Mouse (Mus musculus): Measurements from ENCODE around the gene Cul9.
"Not testable (repeated sequence)": the region's sequence is repeated elsewhere in the genome, so short reads cannot be mapped to it uniquely, and the experiment has no call there.

Cul9 gene

DNA sequence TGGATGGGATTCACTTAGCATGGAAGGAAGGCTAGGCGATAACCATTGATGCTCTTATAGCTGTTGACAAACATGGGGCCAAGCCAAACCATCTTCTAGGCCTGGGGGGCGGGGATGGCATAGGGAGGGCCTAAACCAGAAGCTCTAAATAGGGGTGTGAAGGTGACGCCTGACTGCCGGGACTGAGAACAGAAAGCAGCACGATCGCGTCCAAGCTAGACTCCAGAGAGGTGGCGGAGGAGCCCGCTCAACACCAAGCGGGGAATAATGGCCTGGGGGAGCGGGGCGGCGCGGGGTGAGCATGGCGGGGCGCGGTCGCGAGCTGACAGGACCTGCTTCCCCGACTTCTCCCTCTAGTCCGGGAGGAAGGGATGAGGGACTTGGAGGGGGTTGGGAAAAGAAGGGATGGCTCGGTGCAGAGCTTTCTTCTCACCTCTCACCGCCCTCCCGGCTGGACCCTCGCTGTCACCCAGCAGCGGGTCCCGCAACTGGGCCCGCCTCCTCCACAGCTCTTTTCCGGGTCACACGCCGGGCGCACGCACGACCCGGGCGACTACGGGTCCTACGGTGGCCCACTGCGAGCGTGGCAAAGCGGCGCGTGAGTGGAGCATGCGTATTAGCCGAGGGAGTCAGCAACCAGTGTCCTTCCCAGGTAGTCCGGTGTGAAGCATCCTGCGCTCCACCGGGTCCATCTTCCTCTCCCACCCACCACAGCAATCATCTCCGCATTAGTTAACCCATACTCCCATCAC is at the start of gene Cul9:
Gene Cul9, minus strand, starts transcription at position 576 of the 752 bp plus-strand sequence.
- DNase-seq (ENCODE audit: low read depth, low spot score) = no peak

DNA sequence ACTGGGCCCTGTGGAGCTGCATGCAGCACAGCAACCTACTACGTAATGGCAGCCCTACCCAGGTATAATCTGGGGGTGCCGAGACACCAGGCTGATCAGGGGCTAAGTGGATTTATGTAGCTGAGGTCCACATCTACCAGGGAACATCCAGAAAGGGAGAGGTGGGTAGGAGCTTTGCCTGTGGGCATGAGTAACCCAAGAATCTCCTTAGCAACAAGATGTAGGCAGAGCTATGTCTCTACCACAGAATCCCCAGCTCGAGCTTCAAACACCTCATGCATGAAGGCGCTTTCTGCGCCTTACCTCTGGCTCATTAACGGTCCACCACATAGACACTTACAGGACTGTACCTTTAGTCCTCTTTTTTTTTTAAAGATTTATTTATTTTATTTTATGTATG is 49.1 kb upstream of the Cul9 start:
- DNase-seq (ENCODE audit: low read depth, low spot score) = no peak

DNA sequence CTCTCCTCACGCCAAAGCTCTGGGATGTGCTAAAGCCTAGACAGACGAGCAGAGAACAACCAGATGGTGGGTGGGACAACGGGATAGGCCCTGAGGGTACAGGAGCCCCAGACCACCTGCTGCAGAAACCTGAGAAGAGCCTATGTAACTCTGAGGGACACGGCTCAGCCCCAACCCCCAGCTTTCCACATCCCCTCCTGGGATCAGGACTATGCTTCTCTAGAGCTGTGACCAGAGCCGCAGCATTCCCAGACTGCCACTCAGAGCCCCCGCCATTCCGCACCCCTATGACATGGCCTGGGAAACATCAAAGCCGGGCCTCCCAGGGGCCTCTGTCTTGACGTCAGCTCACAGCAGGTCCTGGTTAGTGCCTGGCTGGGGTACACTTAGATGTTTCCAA is 48.4 kb upstream of the Cul9 start:
- DNase-seq (ENCODE audit: low read depth, low spot score) = no peak

- DNase-seq (ENCODE audit: low read depth, low spot score) = peak; percentile 20
Measured at GRCm38 (mm10) chr17:46593124-46593523, 46.9 kb upstream of the Cul9 start.

- DNase-seq (ENCODE audit: low read depth, low spot score) = no peak
Measured at GRCm38 (mm10) chr17:46591406-46591805, 45.2 kb upstream of the Cul9 start.

DNA sequence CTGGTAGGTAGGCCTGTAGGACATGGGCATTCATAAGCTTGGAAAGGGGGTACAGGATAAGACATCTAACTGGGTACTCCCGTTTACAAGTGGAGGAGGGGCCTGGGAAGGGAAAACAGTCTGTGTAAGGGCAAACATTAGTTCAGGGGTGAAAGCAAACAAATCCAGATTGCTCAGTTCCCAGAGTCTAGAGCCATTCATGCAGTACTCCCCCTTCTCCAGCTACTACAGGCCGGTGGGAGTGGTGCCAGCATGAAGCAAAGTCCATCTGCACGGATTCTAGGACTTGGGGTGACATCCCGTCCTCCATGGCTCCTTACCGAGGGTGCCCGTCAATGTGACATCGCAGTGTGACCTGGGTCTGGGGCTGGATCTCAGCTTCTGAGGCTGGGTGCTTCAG is 44.3 kb upstream of the Cul9 start:
- no peak for DNase-seq (ENCODE audit: low read depth, low spot score)

- DNase-seq (ENCODE audit: low read depth, low spot score) = no peak
Measured at GRCm38 (mm10) chr17:46589635-46590314, 43.6 kb upstream of the Cul9 start.

DNA sequence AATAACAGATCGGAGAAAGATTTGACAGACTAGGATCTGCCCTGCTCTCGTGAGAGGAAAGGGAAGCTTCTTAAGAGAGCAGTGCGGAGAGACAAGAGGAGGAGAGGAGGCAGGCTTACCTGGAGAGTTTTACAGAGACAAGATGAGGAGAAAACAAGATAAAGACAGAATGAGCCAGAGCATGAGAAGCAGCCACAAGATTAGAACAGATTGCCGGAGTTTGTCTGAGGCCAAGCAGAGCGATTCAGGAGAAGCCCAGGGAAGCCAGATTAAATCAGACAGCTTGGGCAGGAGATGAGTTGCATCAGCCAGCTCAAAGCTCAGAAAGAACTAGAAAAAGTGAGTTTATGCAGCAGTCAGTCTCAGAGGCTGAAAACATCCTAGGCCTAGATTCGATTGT is 42.7 kb upstream of the Cul9 start:
- DNase-seq (ENCODE audit: low read depth, low spot score) = no peak

DNA sequence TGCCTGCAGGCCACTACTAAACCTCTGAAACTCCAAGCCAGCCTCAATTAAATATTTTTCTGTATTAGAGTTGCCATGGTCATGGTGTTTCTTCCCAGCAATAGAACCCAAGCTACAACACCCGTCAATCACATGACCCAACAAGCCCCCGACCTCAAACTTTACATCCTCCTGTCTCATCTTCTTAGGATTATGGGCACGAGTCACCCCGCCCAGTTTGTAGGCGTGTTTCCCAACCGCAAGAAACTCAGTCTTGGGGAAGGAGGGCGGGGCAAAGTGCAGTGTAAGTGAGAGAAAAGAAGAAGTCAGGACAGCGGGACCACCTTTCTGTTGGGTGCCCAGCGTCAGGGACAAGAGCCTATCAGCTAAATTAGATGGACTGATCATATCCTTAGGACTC is 42.0 kb upstream of the Cul9 start:
- peak; percentile 23 for DNase-seq (ENCODE audit: low read depth, low spot score)

GRCm38 (mm10) chr17:46586327-46586726 is 40.1 kb upstream of the Cul9 start:
- no peak for DNase-seq (ENCODE audit: low read depth, low spot score)

GRCm38 (mm10) chr17:46578650-46579049 is 32.5 kb upstream of the Cul9 start:
- DNase-seq (ENCODE audit: low read depth, low spot score) = no peak

DNA sequence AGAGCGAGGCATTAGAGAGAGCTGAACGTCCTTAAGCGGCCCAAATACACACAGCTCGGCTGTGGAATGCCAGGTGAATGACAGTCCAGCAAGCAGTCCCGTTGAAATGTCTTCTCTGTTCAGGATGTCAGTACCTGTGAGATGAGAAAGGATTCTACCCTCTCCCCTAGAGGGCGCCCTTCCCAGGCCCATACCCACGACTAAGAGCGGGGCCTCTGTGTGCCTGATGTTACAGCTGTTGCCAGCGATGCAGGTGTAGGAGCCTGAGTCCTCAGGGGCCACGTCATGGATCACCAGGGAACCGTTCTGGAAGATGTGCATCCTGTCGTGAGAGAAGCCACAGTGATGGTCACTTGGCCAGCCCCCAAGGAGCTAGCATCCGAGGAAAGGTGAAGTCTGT is 29.9 kb upstream of the Cul9 start:
- DNase-seq (ENCODE audit: low read depth, low spot score) = no peak

GRCm38 (mm10) chr17:46574535-46574934 is 28.3 kb upstream of the Cul9 start:
- peak; percentile 75 for DNase-seq (ENCODE audit: low read depth, low spot score)

DNA sequence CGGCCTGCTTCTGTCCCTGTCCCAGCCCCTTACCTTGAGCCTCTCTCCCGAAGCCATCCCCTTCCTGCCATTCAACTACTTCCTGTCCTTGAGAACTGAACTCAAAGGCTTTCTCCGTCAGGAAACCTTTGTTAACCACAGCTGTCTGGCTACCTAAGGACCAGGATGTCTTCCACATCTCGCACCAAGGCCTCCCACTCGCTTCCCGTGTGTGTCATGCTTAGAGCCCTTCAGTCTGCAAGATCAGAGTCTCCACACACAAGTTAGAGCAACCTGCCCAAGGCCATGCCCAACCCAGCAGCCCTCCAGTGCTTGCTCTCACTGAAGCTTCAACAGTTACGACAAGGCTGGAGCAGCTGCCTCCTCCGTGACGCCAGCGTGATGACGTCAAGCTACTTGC is 24.8 kb upstream of the Cul9 start:
- DNase-seq (ENCODE audit: low read depth, low spot score) = no peak

DNA sequence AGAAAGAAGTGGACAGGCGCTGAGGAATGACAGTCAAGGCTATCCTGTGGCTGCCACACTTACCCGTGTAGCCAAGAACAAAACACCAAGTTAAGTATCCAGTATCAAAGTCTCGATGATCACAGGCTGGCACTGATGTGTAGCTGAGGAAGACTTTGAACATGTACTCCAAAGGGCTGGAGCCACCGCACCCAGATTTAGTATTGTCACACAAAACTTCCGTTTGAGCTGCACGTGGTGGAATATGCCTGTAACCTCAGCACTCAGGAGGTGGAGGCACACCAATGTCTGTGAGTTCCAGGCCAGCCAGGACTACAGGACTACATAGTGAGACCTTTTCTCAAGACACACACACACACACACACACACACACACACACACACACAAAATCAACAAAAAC is 13.0 kb upstream of the Cul9 start:
- no peak for DNase-seq (ENCODE audit: low read depth, low spot score)

- DNase-seq (ENCODE audit: low read depth, low spot score) = no peak
Measured at GRCm38 (mm10) chr17:46558151-46558550, 12.0 kb upstream of the Cul9 start.

DNA sequence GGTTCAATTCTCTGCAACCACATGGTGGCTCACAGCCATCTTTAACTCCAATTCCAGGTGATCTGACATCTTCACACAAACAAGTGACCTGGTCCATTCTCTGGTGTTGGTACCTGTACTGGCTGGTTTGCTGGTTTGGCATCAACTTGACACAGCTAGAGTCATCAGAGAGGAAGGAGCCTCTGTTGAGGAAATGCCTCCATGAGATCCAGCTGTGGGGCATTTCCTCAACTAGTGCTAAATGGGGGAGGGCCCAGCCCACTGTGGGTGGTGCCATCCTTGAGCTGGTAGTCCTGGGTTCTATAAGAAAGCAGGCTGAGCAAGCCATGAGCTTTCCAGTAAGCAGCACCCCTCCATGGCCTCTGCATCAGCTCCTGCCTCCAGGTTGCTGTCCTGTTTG is 11.1 kb upstream of the Cul9 start:
- not testable (repeated sequence) for DNase-seq (ENCODE audit: low read depth, low spot score)

- no peak for DNase-seq (ENCODE audit: low read depth, low spot score)
Measured at GRCm38 (mm10) chr17:46556584-46556945, 10.4 kb upstream of the Cul9 start.

DNA sequence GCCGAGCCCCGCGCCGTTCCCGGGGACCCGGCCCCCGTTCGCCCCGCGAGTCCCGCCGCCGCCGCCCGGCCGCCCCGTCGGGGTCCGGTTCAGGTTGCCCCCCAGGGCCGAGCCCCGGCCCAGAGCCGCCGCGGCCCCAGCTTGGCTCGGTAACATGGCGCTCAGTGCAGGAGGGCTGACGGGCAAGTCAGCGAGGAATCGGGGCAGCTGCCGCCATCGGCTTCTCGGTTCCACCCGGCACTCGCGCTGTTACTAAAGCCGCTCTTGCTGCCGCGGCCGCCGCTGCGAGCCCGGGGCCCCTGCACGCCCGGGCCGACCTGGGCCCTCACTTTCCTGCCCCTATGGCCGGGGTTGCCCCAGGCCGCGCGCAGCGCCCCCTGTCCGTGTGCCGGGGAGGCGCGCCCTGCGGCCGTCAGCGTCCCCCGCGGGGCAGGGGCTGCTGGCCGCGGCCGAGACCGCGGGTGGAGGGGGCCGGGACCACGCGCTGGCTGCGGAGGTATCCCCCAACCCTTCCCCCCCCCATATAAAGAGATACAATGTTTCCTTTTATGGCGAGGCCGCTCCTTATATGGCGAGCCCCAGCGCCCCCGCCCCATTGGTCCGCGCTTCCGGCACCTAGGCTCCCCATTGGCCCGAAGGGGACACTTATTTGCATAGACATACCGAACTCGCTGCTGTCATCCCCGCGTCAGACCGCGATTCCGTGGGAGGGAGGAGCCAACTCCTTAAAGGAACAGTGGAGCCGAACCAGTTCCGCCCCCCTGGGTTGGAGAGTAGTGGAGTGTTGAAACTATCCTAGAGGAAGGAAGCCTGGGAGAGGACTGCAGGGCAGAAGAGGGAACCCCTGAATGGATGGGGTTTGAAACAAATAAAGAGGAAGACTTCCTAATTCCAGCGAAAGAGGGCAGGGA is 9.7 kb upstream of the Cul9 start, which contains the start of gene Srf:
Gene Srf, minus strand, starts transcription at position 503 of the 911 bp plus-strand sequence.
- peak; percentile 99 for DNase-seq (ENCODE audit: low read depth, low spot score)

- DNase-seq (ENCODE audit: low read depth, low spot score) = peak; percentile 27
Measured at GRCm38 (mm10) chr17:46554977-46555672, 8.9 kb upstream of the Cul9 start.

- DNase-seq (ENCODE audit: low read depth, low spot score) = peak; percentile 67
Measured at GRCm38 (mm10) chr17:46554646-46554976, 8.4 kb upstream of the Cul9 start.

DNA sequence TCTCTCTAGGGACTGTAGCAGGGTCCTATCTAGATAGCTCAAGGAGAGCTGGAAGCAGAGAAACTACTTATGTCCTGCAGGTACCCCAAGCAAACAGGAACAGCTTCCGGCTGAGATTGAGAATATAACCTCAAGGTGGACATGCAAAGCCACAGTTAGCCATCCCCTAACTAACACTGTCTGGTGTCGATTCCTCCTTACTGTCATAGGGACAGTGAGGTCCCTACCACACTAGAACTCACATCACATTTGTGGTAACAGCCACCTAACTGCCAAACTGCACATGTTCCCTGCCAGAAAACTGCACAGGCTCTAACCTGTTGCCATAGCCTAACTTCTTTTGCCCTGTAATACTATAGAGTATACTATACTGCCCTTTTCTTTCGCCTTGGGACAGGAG is 7.7 kb upstream of the Cul9 start:
- peak; percentile 27 for DNase-seq (ENCODE audit: low read depth, low spot score)

Data from 3T3-L1 (cell line).